Mouse (Mus musculus) embryonic fibroblast, embryonic 13.5 days (primary cell): ENCODE results near the gene Snx25.
A peak's percentile ranks its signal among the peaks of the same experiment; 100 is the strongest.

Source experiments
- CTCF ChIP-seq: IDR thresholded peaks from 2 replicates; pipeline ENCODE4 v1.5.1; 2011; ENCODE audit warnings: mild to moderate bottlenecking, control low read depth, low read length, moderate library complexity, borderline replicate concordance; ENCODE audit not compliant: insufficient read depth
- POLR2A ChIP-seq: IDR thresholded peaks from 2 replicates; pipeline ENCODE4 v1.6.1; 2011; ENCODE audit warnings: low read depth, mild to moderate bottlenecking, control low read depth, low read length, moderate library complexity

DNA sequence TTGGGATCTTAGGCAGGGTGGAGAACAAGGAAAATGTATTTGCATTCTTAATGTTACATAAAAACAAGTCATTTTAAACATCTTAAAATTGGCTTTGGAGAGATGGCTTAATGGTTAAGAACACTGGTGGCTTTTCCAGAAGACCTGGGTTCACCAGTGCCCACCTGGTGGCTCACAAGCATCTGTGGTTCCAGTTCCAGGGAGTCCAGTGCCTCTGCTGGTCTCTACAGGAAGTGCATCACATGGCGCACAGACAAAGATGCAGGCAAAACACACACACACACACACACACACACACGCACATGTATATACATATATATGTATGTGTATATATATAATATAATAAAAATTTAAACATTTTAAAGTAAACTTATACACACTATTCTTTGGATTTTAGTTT is 157.8 kb downstream of the Snx25 start:
- TF ChIP-seq CTCF: peak; percentile 10; the same call in 1 of the 2 replicates
- TF ChIP-seq POLR2A: no peak
